Mouse (Mus musculus): ENCODE data around the gene Lrrc4.

DNA sequence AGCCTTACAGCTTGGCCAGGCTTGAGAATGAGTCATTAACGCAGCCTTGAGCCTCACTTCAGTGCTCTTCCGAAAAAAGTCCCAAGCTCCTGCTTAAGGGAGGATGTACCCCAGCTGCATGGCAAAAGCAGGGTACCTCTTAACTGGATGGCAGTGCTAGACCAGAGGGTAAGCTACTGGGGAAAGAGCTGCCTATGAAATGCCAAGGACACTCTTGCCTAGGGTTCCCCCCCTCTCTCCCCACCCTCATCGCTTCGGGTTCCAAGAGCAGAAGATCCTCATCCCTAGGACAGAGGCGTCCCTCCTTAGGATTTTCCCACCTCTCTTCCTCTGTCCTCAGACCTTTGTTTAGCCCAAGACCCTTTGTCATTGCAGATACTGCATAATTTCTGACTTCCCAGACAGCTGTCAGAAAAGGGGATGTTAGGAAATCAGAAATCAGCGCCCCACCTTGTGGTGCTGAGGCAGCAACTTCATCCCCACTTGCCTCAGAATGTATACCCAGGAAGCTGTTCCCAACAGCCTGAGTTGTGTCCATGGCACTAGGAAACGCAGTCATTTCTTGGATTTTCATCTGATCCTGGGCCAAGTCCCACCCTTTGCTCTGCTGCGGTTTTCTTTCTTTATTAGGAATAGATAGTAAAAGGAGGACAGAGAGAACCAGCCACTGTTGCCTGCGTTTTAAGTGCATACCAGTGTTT lies 4.7 kb downstream of the Lrrc4 start:
- TF ChIP-seq POLR2A (IDR thresholded peaks at IDR 0.05; ENCODE audit: borderline replicate concordance, extremely low read depth, low read depth, low read length) = no peak
- TF ChIP-seq CTCF (IDR thresholded peaks at IDR 0.05; ENCODE audit: insufficient read depth, low read length) = no peak
